Mouse (Mus musculus) thymus, adult 2 months (tissue): ENCODE measurements around the gene Rhbg. TPM values are rescaled to one million over a fixed set of nuclear protein-coding genes. Genes with fewer than 3 reads are reported as not detected.

Experiments used
- DNase-seq: peaks from one replicate; pipeline ENCODE4 v3.0.0; 2021
- H3K27ac ChIP-seq: fragments of 200-500 bp; 2 replicates; pipeline ENCODE4 v1.5.1; 2012; ENCODE audit warnings: low read length, control low read depth; ENCODE audit not compliant: control insufficient read depth, insufficient read depth
- H3K27me3 ChIP-seq: fragments of 200-500 bp; 2 replicates; pipeline ENCODE4 v1.6.1; 2012; ENCODE audit warnings: mild to moderate bottlenecking, low read length, moderate library complexity, mixed read lengths; ENCODE audit not compliant: control insufficient read depth, insufficient read depth
- H3K36me3 ChIP-seq: fragments of 200-500 bp; 2 replicates; pipeline ENCODE4 v1.6.1; 2012; ENCODE audit warnings: mild to moderate bottlenecking, low read length, moderate library complexity; ENCODE audit not compliant: control insufficient read depth, insufficient read depth
- H3K4me1 ChIP-seq: fragments of 200-500 bp; replicated peaks from 2 replicates; pipeline ENCODE4 v1.6.1; 2012; ENCODE audit warnings: low read length; ENCODE audit not compliant: control insufficient read depth, insufficient read depth
- H3K4me3 ChIP-seq: fragments of 200-500 bp; 2 replicates; pipeline ENCODE4 v1.5.1; 2012; ENCODE audit warnings: mild to moderate bottlenecking, low read length, control low read depth, moderate library complexity; ENCODE audit not compliant: control insufficient read depth, insufficient read depth
- CTCF ChIP-seq: fragments of 200-500 bp; IDR thresholded peaks from 2 replicates; pipeline ENCODE4 v1.5.1; 2012; ENCODE audit warnings: mild to moderate bottlenecking, control low read depth, low read length, moderate library complexity, borderline replicate concordance; ENCODE audit not compliant: control insufficient read depth, poor library complexity, insufficient read depth; ENCODE audit errors: extremely low read depth
- POLR2A ChIP-seq: fragments of 200-500 bp; IDR thresholded peaks from 2 replicates; pipeline ENCODE4 v1.6.1; 2012; ENCODE audit warnings: mild to moderate bottlenecking, low read length, control low read depth, moderate library complexity; ENCODE audit not compliant: control insufficient read depth, poor library complexity, insufficient read depth; ENCODE audit errors: extremely low read depth
- WGBS: fragments of 180-500 bp; shearing (Covaris S2); methylation state at CpG from one replicate; pipeline ENCODE4 v1.1.7; 2018; 5-methylcytosine and 5-hydroxymethylcytosine counted together
- polyA plus RNA-seq: library from polyadenylated mRNA; depleted of rRNA; stranded (reverse); fragments of >200 nt; gene quantifications from 2 replicates; pipeline ENCODE4 v1.2.3, GENCODE M21; 2012

The Rhbg gene
- polyA plus RNA-seq, 1 experiment, result 2.7 TPM

- no peak for DNase-seq
- no peak overlapping the region for H3K27ac ChIP-seq
- H3K36me3 ChIP-seq, result no peaks in the 10 kb centered on the region
- H3K4me3 ChIP-seq, result no peak overlapping the region
- H3K4me1 ChIP-seq, result no peaks in the 10 kb centered on the region
- 72% methylated on average over 8 of the region's 8 CpGs for WGBS
- no peak for TF ChIP-seq CTCF
- no peak for TF ChIP-seq POLR2A
- H3K27me3 ChIP-seq, result peaks cover 2% of the 10 kb centered on the region; the same call in 1 of the 2 replicates
Measured at GRCm38 (mm10) chr3:88234041-88234440, 20.5 kb downstream of the Rhbg start.

- DNase-seq, result no peak
- TF ChIP-seq CTCF, result no peak
- no peak for TF ChIP-seq POLR2A
- peaks cover 2% of the 10 kb centered on the region; the same call in 1 of the 2 replicates for H3K27me3 ChIP-seq
- no peaks in the 10 kb centered on the region for H3K36me3 ChIP-seq
- H3K27ac ChIP-seq, result no peak overlapping the region
- H3K4me3 ChIP-seq, result no peak overlapping the region
- 58% methylated on average over 7 of the region's 7 CpGs for WGBS
- no peaks in the 10 kb centered on the region for H3K4me1 ChIP-seq
Measured at GRCm38 (mm10) chr3:88232851-88233649, 21.5 kb downstream of the Rhbg start.

- DNase-seq, result no peak
- Histone ChIP-seq H3K36me3 (no peaks in the 10 kb centered on the region), H3K27me3 (peaks cover 2% of the 10 kb centered on the region; the same call in 1 of the 2 replicates), H3K4me3 (no peak overlapping the region), H3K27ac (no peak overlapping the region), H3K4me1 (no peaks in the 10 kb centered on the region)
- 7% methylated on average over 7 of the region's 7 CpGs for WGBS
- TF ChIP-seq CTCF (no peak), POLR2A (no peak)
Measured at GRCm38 (mm10) chr3:88232301-88232702, 22.2 kb downstream of the Rhbg start.

GRCm38 (mm10) chr3:88231061-88231641 lies 23.4 kb downstream of the Rhbg start:
- H3K27me3 ChIP-seq, result peaks cover 2% of the 10 kb centered on the region; the same call in 1 of the 2 replicates
- H3K4me1 ChIP-seq, result no peaks in the 10 kb centered on the region
- 96% methylated on average over 1 of the region's 1 CpGs for WGBS
- no peak overlapping the region for H3K4me3 ChIP-seq
- no peak overlapping the region for H3K27ac ChIP-seq
- DNase-seq, result no peak
- TF ChIP-seq POLR2A, result no peak
- TF ChIP-seq CTCF, result no peak
- H3K36me3 ChIP-seq, result no peaks in the 10 kb centered on the region

GRCm38 (mm10) chr3:88230262-88231047 lies 24.1 kb downstream of the Rhbg start:
- Histone ChIP-seq H3K36me3 (no peaks in the 10 kb centered on the region), H3K27me3 (peaks cover 2% of the 10 kb centered on the region; the same call in 1 of the 2 replicates), H3K27ac (no peak overlapping the region), H3K4me1 (no peaks in the 10 kb centered on the region), H3K4me3 (no peak overlapping the region)
- 49% methylated on average over 17 of the region's 17 CpGs for WGBS
- TF ChIP-seq CTCF (no peak), POLR2A (no peak)
- DNase-seq, result no peak

- H3K4me1 ChIP-seq, result no peaks in the 10 kb centered on the region
- WGBS, result 87% methylated on average over 6 of the region's 6 CpGs
Measured at GRCm38 (mm10) chr3:88229526-88229925, 25.0 kb downstream of the Rhbg start.

More at GRCm38 (mm10) chr3:88229526-88229925, 25.0 kb downstream of the Rhbg start:
- Histone ChIP-seq H3K36me3 (no peaks in the 10 kb centered on the region), H3K27me3 (peaks cover 2% of the 10 kb centered on the region; the same call in 1 of the 2 replicates), H3K4me3 (no peak overlapping the region), H3K27ac (no peak overlapping the region)
- no peak for DNase-seq
- TF ChIP-seq POLR2A (no peak), CTCF (no peak)
